Mouse (Mus musculus) embryonic fibroblast, embryonic 13.5 days (primary cell): ENCODE measurements at regions not wholly inside any gene's neighbourhood (a gene's known extent, or its start where the extent isn't known, plus 50 kb on each side); places are given as distances from the start of the nearest gene placed in this dataset.

Experiments
- CTCF ChIP-seq: IDR thresholded peaks from 2 replicates; pipeline ENCODE4 v1.5.1; 2011; ENCODE audit warnings: mild to moderate bottlenecking, control low read depth, low read length, moderate library complexity, borderline replicate concordance; ENCODE audit not compliant: insufficient read depth
- POLR2A ChIP-seq: IDR thresholded peaks from 2 replicates; pipeline ENCODE4 v1.6.1; 2011; ENCODE audit warnings: low read depth, mild to moderate bottlenecking, control low read depth, low read length, moderate library complexity

DNA sequence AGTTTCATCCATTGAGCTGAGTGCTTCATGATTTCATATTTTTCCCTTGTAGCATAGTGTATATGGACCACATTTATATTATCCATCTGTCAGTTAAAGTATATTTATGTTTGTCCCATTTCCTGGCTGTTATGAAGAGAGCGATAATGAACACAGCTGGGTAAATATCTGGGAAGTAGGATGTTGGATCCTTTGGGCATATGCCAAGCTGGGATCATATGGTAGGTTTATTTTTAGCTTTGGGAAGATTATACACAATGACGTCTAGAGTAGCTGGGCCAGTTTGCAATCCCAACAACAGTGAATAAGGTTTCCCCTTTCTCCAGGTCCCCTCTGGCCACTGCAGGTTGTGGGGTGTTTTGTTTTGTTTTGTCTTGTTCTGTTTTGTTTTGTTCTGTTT, 164.5 kb downstream of the Gm765 start:
- TF ChIP-seq POLR2A: no peak
- TF ChIP-seq CTCF: no peak
